Mouse (Mus musculus): ENCODE measurements around the gene Frem1. TPM values are rescaled to one million over a fixed set of nuclear protein-coding genes. Genes with fewer than 3 reads are reported as not detected.
A peak's percentile ranks its signal among the peaks of the same experiment; 100 is the strongest.

Frem1 gene
- polyA plus RNA-seq, 1 experiment from 2014 or later: 58.2 TPM

DNA sequence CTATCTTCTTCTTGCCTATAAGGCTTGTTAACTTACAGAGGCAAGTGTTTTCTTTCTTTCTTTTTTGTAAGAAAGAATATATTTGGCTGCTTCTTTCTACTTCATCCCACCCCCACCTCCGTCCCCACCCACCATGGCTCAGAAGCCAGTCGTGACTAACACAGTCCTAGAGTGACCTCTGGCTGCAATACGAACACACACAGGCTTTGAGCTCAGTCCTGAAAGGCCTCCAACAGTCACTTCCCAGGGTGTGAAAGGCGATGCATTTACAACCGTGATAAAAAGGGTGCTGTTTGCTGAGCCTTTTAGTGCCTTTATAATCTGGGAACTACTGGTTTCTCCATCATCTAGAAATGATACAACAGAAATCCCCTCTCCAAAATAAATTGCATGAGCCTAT lies 117.8 kb downstream of the Frem1 start:
- peak; percentile 65 for DNase-seq
- Histone ChIP-seq H3K4me2 (no peak overlapping the region), H3K27me3 (ENCODE audit: insufficient read depth, low read length) (no peaks in the 10 kb centered on the region), H3K4me1 (ENCODE audit: insufficient read depth) (no peaks in the 10 kb centered on the region), H3K9me3 (ENCODE audit: low read depth, low read length) (no peaks in the 10 kb centered on the region), H3K9ac (no peak overlapping the region), H3K36me3 (ENCODE audit: insufficient read depth) (peaks cover 39% of the 10 kb centered on the region), H3K27ac (ENCODE audit: low read depth) (no peak overlapping the region), H3K4me3 (ENCODE audit: low read depth, low read length) (no peak overlapping the region)
- ATAC-seq (ENCODE audit: insufficient read depth): peak; percentile 79; the same call in 1 of the 2 replicates
- 13% methylated on average over 5 of the region's 5 CpGs for WGBS
- peak; percentile 61 for TF ChIP-seq CTCF (IDR thresholded peaks at IDR 0.05; ENCODE audit: low read depth)

DNA sequence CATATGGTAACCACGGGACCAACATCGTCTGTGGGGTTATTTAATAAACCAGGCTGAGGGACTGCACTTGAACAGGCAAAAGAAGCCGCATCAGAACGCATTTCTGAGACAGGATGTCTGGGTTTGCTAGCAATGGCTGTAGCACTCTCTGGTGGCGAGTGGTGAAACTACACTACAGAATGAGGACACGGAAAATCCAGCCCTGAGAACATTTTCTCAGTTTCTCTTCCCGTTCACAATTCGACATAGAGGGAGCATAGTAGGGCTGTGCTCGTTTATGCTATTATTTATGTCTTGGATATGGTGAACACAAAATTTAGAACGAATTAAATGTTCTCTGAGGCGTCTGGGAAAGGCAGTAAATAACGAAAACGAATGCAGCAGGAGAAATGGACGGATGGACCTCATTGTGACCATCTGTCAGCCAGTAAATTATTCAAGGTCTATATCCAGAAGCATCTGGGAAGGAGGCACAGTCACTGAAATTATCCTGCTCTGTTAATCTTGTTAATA lies 118.4 kb downstream of the Frem1 start:
- peaks cover 33% of the 10 kb centered on the region for H3K36me3 ChIP-seq (ENCODE audit: insufficient read depth)
- no peaks in the 10 kb centered on the region for H3K9me3 ChIP-seq (ENCODE audit: low read depth, low read length)
- DNase-seq (peak; percentile 89), ATAC-seq (ENCODE audit: insufficient read depth) (peak; percentile 39; the same call in 1 of the 2 replicates)
- peak; percentile 95 for TF ChIP-seq CTCF (IDR thresholded peaks at IDR 0.05; ENCODE audit: low read depth)
- H3K4me2 ChIP-seq: peak overlapping the region; percentile 45
- no peaks in the 10 kb centered on the region for H3K27me3 ChIP-seq (ENCODE audit: insufficient read depth, low read length)
- H3K9ac ChIP-seq: no peak overlapping the region
- no peaks in the 10 kb centered on the region for H3K4me1 ChIP-seq (ENCODE audit: insufficient read depth)
- WGBS: 17% methylated on average over 14 of the region's 14 CpGs
- H3K4me3 ChIP-seq (ENCODE audit: low read depth, low read length): peak overlapping the region; percentile 10; the same call in 1 of the 2 replicates
- H3K27ac ChIP-seq (ENCODE audit: low read depth): no peak overlapping the region

DNA sequence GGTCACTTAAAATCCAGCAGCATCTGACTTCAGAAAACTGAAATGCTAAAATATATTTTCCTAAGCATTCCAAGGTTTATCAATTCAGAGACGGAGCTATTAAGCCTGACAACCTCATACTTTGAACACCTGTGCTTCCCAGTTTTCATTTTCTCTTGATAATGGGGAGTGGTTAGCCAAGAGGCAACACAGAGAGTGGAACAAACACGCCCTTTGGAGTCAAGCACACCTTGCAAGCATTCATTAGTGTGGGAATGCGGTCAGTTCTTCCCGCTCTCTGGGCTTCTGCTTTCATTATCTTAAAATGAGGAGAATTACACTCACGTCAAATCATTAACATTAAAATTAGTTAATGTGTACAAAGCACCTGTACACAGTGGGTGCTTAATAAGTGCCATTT lies 122.1 kb downstream of the Frem1 start:
- H3K9me3 ChIP-seq (ENCODE audit: low read depth, low read length): no peaks in the 10 kb centered on the region
- H3K4me3 ChIP-seq (ENCODE audit: low read depth, low read length): no peak overlapping the region
- no peaks in the 10 kb centered on the region for H3K27me3 ChIP-seq (ENCODE audit: insufficient read depth, low read length)
- H3K36me3 ChIP-seq (ENCODE audit: insufficient read depth): peaks cover 23% of the 10 kb centered on the region
- no peak for DNase-seq
- no peak overlapping the region for H3K4me2 ChIP-seq
- ATAC-seq (ENCODE audit: insufficient read depth): no peak
- no peaks in the 10 kb centered on the region for H3K4me1 ChIP-seq (ENCODE audit: insufficient read depth)
- WGBS: 70% methylated on average over 5 of the region's 5 CpGs
- H3K9ac ChIP-seq: no peak overlapping the region
- no peak for TF ChIP-seq CTCF (IDR thresholded peaks at IDR 0.05; ENCODE audit: low read depth)
- H3K27ac ChIP-seq (ENCODE audit: low read depth): no peak overlapping the region

DNA sequence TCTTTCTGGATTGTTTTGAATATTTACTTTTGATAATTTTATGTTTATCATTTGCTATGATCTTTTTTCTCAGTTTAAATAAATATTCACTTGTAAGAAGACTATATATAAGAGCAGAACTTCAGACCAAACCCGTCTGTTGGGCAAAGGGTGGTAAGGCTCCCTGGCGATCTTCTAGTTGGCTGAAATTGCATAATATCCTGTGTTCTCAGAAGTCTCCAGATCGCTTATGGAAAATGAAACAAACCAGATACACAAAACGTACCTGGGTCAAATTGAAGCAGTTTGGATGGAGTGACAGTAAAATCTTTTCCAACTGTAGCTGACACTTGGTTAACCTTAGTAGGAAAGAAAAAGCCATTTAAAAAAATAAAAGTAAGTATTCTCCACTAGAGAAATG lies 130.2 kb downstream of the Frem1 start:
- 0 out of 2 replicates have a peak, but pooled peaks cover under 1% of the 10 kb centered on the region for H3K4me1 ChIP-seq (ENCODE audit: insufficient read depth)
- no peak for TF ChIP-seq CTCF (IDR thresholded peaks at IDR 0.05; ENCODE audit: low read depth)
- H3K9ac ChIP-seq: no peak overlapping the region
- H3K4me3 ChIP-seq (ENCODE audit: low read depth, low read length): no peak overlapping the region
- H3K36me3 ChIP-seq (ENCODE audit: insufficient read depth): peaks cover 23% of the 10 kb centered on the region
- H3K27me3 ChIP-seq (ENCODE audit: insufficient read depth, low read length): no peaks in the 10 kb centered on the region
- no peak overlapping the region for H3K27ac ChIP-seq (ENCODE audit: low read depth)
- H3K4me2 ChIP-seq: no peak overlapping the region
- WGBS: 53% methylated on average over 4 of the region's 4 CpGs
- H3K9me3 ChIP-seq (ENCODE audit: low read depth, low read length): no peaks in the 10 kb centered on the region
- ATAC-seq (ENCODE audit: insufficient read depth) (no peak), DNase-seq (no peak)

DNA sequence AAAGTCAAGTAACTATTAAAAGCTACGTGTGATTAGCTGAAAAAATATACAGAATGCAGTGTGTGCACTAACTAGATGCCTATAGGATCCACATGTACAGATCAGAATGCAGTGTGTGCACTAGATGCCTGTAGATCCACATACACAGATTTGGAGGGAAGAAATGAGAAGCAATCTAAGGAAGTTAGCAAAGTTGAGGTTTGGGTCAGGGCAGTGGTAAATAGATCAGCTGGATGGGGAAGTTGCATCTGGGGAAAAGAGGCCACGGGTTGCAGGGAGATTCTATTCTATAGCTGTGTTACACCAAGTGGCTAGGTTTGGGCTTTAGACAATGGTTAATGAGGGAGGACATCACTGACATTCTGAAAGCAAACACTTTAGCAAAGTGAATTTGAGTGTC lies 133.5 kb downstream of the Frem1 start:
- H3K9ac ChIP-seq: no peak overlapping the region
- H3K4me3 ChIP-seq (ENCODE audit: low read depth, low read length): no peak overlapping the region
- WGBS: 55% methylated on average over 2 of the region's 2 CpGs
- no peaks in the 10 kb centered on the region for H3K27me3 ChIP-seq (ENCODE audit: insufficient read depth, low read length)
- no peak for TF ChIP-seq CTCF (IDR thresholded peaks at IDR 0.05; ENCODE audit: low read depth)
- no peak overlapping the region for H3K4me2 ChIP-seq
- DNase-seq (no peak), ATAC-seq (ENCODE audit: insufficient read depth) (no peak)
- peaks cover 47% of the 10 kb centered on the region for H3K36me3 ChIP-seq (ENCODE audit: insufficient read depth)
- H3K4me1 ChIP-seq (ENCODE audit: insufficient read depth): 0 out of 2 replicates have a peak, but pooled peaks cover 14% of the 10 kb centered on the region
- no peak overlapping the region for H3K27ac ChIP-seq (ENCODE audit: low read depth)
- no peaks in the 10 kb centered on the region for H3K9me3 ChIP-seq (ENCODE audit: low read depth, low read length)

DNA sequence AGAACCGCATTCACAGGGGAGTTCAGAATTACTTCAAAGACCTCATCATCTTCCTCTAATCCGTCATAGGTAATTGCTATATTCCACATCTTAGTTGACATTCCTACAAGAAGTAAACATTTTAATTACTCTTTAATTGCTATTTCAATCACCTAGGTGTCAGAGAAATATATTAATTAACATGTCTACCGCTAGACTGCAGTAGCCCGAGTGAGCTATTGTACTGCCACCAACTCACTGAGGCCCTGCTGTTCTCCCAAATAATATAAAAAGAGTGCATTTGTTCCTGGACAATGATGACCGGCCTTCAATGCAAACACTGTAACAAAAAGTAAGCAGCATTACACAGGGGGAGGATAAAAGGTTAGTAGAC lies 135.5 kb downstream of the Frem1 start:
- Histone ChIP-seq H3K4me2 (no peak overlapping the region), H3K4me3 (ENCODE audit: low read depth, low read length) (no peak overlapping the region), H3K36me3 (ENCODE audit: insufficient read depth) (peaks cover 51% of the 10 kb centered on the region), H3K27ac (ENCODE audit: low read depth) (no peak overlapping the region), H3K9me3 (ENCODE audit: low read depth, low read length) (no peaks in the 10 kb centered on the region), H3K4me1 (ENCODE audit: insufficient read depth) (0 out of 2 replicates have a peak, but pooled peaks cover 14% of the 10 kb centered on the region), H3K9ac (no peak overlapping the region), H3K27me3 (ENCODE audit: insufficient read depth, low read length) (no peaks in the 10 kb centered on the region)
- 45% methylated on average over 5 of the region's 5 CpGs for WGBS
- no peak for TF ChIP-seq CTCF (IDR thresholded peaks at IDR 0.05; ENCODE audit: low read depth)
- DNase-seq (no peak), ATAC-seq (ENCODE audit: insufficient read depth) (no peak)

DNA sequence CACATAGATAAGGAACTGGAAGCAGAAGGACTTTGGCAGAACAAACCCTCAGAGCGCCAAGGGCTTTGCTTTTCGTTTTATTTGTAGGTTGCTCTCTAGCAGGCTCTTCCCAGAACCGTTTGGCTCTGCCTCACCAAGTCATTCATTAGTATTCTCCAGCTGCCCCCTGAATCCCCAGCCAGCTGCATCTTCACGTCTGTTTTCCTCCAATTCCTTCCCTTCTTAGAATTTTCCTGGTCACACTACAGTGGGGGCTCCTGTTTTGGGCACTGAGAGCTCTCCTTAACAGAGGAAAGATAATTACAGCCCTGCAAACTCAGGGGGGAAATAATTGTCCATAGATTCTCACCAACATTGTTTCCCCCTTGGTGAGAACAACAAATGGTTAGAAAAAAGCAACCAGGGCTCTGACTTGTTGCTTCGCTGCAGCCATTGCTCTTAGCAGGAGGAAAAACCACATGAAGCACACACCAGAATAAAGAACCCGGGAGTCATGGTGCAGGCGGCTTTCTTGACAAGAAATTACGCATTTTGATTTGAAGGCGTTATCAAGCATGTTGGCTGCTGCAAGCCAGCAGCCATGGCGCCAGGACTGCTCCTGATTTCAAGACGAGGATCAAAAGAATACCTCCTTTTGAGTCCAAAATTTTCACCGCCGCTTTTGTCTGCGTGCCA lies 136.0 kb downstream of the Frem1 start:
- peak overlapping the region; percentile 32; the same call in 1 of the 2 replicates for H3K27ac ChIP-seq (ENCODE audit: low read depth)

More for the DNA sequence above, 136.0 kb downstream of the Frem1 start:
- ATAC-seq (ENCODE audit: insufficient read depth): no peak
- 42% methylated on average over 14 of the region's 14 CpGs for WGBS
- Histone ChIP-seq H3K9ac (no peak overlapping the region), H3K27me3 (ENCODE audit: insufficient read depth, low read length) (no peaks in the 10 kb centered on the region), H3K4me3 (ENCODE audit: low read depth, low read length) (no peak overlapping the region), H3K9me3 (ENCODE audit: low read depth, low read length) (no peaks in the 10 kb centered on the region), H3K4me2 (no peak overlapping the region), H3K36me3 (ENCODE audit: insufficient read depth) (peaks cover 47% of the 10 kb centered on the region), H3K4me1 (ENCODE audit: insufficient read depth) (0 out of 2 replicates have a peak, but pooled peaks cover 14% of the 10 kb centered on the region)
- peak; percentile 39 for DNase-seq
- TF ChIP-seq CTCF (IDR thresholded peaks at IDR 0.05; ENCODE audit: low read depth): no peak

Data from lung, embryonic 14.5 days (tissue).